Mouse (Mus musculus): ENCODE measurements at regions not wholly inside any gene's neighbourhood (a gene's known extent, or its start where the extent isn't known, plus 50 kb on each side); places are given as distances from the start of the nearest gene placed in this dataset.

GRCm38 (mm10) chrX:137424259-137424658 is 146.1 kb upstream of the Il1rapl2 start:
- peak in 1 of 2 experiments; percentile 15 for DNase-seq
